Mouse (Mus musculus): ENCODE data around the gene Nsun7.

GRCm38 (mm10) chr5:66262475-66262874, 2.8 kb downstream of the Nsun7 start:
- TF ChIP-seq CTCF (IDR thresholded peaks at IDR 0.05; ENCODE audit: low read depth) (no peak), EP300 (IDR thresholded peaks at IDR 0.05; ENCODE audit: low read depth) (no peak)
